21 mouse cellular contexts compared by ENCODE assay signal in the genomic region with DNA sequence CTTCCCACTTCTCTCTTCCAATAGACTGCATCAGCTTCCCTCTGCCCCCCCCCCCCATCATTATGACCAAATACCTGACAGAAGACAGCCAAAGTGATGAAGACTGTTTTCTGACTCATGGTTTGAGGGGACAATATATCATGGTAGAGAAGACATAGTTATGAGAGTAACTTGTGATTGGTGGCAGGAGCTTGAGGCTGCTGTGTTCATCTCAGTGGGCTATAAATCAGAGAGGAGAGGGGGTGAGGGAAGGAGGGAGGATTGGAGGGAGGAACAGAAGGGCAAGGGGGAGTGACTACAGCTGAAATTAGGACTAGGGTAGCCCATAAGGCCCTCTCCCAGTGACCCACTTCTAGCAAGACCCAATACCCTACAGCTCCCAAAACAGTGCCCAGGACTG.
DNase-seq lines count a peak whose midpoint lies in the region; ATAC-seq and TF ChIP-seq lines count a peak whose summit lies in the region.
"Had no signal": no experiment of that assay in that cellular context is flagged by ENCODE, and none has a peak within 500 bp of the region (broad histone marks: within the 10 kb centered on the region; RNA-seq: fewer than 3 reads in every experiment).

No protein-coding gene starts in this region.

- no peaks in the 10 kb centered on the region for H3K36me3 ChIP-seq in kidney, embryonic 14.5 days (ENCODE audit: control insufficient read depth, insufficient read depth, low read length)
- no peaks in the 10 kb centered on the region for H3K36me3 ChIP-seq in midbrain, embryonic 10.5 days
- H3K36me3 ChIP-seq in midbrain, postnatal 0 days (ENCODE audit: insufficient read depth, low read length): no peaks in the 10 kb centered on the region
- H3K36me3 ChIP-seq in limb, embryonic 10.5 days: no peaks in the 10 kb centered on the region
- H3K36me3 ChIP-seq: G1E had no signal

- ATAC-seq in kidney, embryonic 14.5 days (ENCODE audit: low FRiP score, low TSS enrichment): peak; percentile 77
- ATAC-seq in midbrain, postnatal 0 days (ENCODE audit: low FRiP score): no peak
- no peak for ATAC-seq in monocyte, adult 5-6 weeks (replicated peaks; ENCODE audit: insufficient number of reproducible peaks, low FRiP score, low TSS enrichment, poor library complexity, severe bottlenecking)
- ATAC-seq: CD4-positive, CD25-positive, alpha-beta regulatory T cell, adult 4 months; forebrain, embryonic 14.5 days had no signal

- peak; percentile 45 for DNase-seq in embryo, embryonic 10.5 days (ENCODE audit: low spot score)
- DNase-seq in embryo, embryonic 9.5 days (ENCODE audit: extremely low spot score): no peak
- DNase-seq in kidney, postnatal 36 days: no peak
- DNase-seq in midbrain, embryonic 10.5 days (ENCODE audit: low spot score): no peak
- no peak for DNase-seq in midbrain, postnatal 0 days (ENCODE audit: low spot score)
- no peak for DNase-seq in limb, embryonic 10.5 days (ENCODE audit: low spot score)
- DNase-seq: adrenal gland, adult 8-10 months; adrenal gland, postnatal 36 days; B cell, adult 2 months; cerebellum, adult 11 months; cerebellum, adult 8-10 months; cerebellum, postnatal 14 days; gastrocnemius, postnatal 36 days; heart, adult 11 months; heart, postnatal 10 days had no signal

- TF ChIP-seq CTCF in midbrain, postnatal 0 days (IDR thresholded peaks at IDR 0.05): no peak

- no peak overlapping the region for H3K9ac ChIP-seq in kidney, embryonic 14.5 days (ENCODE audit: low read depth, low read length)
- no peak overlapping the region for H3K9ac ChIP-seq in midbrain, postnatal 0 days (replicated peaks; ENCODE audit: low read length, poor library complexity, severe bottlenecking)
- H3K9ac ChIP-seq: hindbrain, embryonic 14.5 days had no signal

- no peak overlapping the region for H3K4me2 ChIP-seq in kidney, embryonic 14.5 days (replicated peaks; ENCODE audit: low read depth, low read length)
- H3K4me2 ChIP-seq in midbrain, postnatal 0 days (ENCODE audit: low read depth, low read length, poor library complexity, severe bottlenecking): no peak overlapping the region
- H3K4me2 ChIP-seq: hindbrain, embryonic 14.5 days had no signal

- H3K27ac ChIP-seq in kidney, embryonic 14.5 days (ENCODE audit: low read depth, low read length): peak overlapping the region; percentile 78
- peak overlapping the region; percentile 76 for H3K27ac ChIP-seq in midbrain, embryonic 10.5 days (replicated peaks)
- H3K27ac ChIP-seq in midbrain, postnatal 0 days (ENCODE audit: low read depth, low read length): no peak overlapping the region
- peak overlapping the region; percentile 53 for H3K27ac ChIP-seq in limb, embryonic 10.5 days
- H3K27ac ChIP-seq: hindbrain, embryonic 14.5 days had no signal

- no peak overlapping the region for H3K4me3 ChIP-seq in kidney, embryonic 14.5 days (ENCODE audit: low read length)
- no peak overlapping the region for H3K4me3 ChIP-seq in midbrain, embryonic 10.5 days
- no peak overlapping the region for H3K4me3 ChIP-seq in midbrain, postnatal 0 days (ENCODE audit: low read depth, low read length)
- H3K4me3 ChIP-seq in limb, embryonic 10.5 days: no peak overlapping the region

- H3K4me1 ChIP-seq in kidney, embryonic 14.5 days (ENCODE audit: control insufficient read depth, insufficient read depth, low read length): peaks cover 46% of the 10 kb centered on the region
- peaks cover 68% of the 10 kb centered on the region for H3K4me1 ChIP-seq in midbrain, embryonic 10.5 days
- H3K4me1 ChIP-seq in midbrain, postnatal 0 days (ENCODE audit: insufficient read depth, low read length): peaks cover 3% of the 10 kb centered on the region; the same call in 1 of the 2 replicates
- peaks cover 56% of the 10 kb centered on the region for H3K4me1 ChIP-seq in limb, embryonic 10.5 days

- no peaks in the 10 kb centered on the region for H3K9me3 ChIP-seq in kidney, embryonic 14.5 days (ENCODE audit: control insufficient read depth, low read length)
- H3K9me3 ChIP-seq in midbrain, embryonic 10.5 days (replicated peaks): no peaks in the 10 kb centered on the region
- no peaks in the 10 kb centered on the region for H3K9me3 ChIP-seq in midbrain, postnatal 0 days (ENCODE audit: low read length)
- H3K9me3 ChIP-seq in limb, embryonic 10.5 days (replicated peaks): no peaks in the 10 kb centered on the region
- H3K9me3 ChIP-seq: G1E had no signal

- H3K27me3 ChIP-seq in kidney, embryonic 14.5 days (ENCODE audit: control insufficient read depth, insufficient read depth, low read length): no peaks in the 10 kb centered on the region
- H3K27me3 ChIP-seq in midbrain, embryonic 10.5 days (ENCODE audit: low read depth, poor library complexity, severe bottlenecking): no peaks in the 10 kb centered on the region
- H3K27me3 ChIP-seq in midbrain, postnatal 0 days (ENCODE audit: insufficient read depth, low read length): no peaks in the 10 kb centered on the region
- H3K27me3 ChIP-seq in limb, embryonic 10.5 days (ENCODE audit: low read depth, poor library complexity, severe bottlenecking): no peaks in the 10 kb centered on the region
